Mouse (Mus musculus) midbrain, embryonic 15.5 days (tissue): Measurements from ENCODE around the gene Obscn. TPM values are rescaled to one million over a fixed set of nuclear protein-coding genes. Genes with fewer than 3 reads are reported as not detected.

ENCODE experiments used
- ATAC-seq: fragments of 200-750 bp; cut with Nextera tagmentation; replicated peaks from 2 replicates; pipeline ENCODE4 v1.8.0; 2017; ENCODE audit warnings: moderate TSS enrichment
- H3K27ac ChIP-seq: fragments of 300-500 bp; sonication (generic); 2 replicates; pipeline ENCODE4 v1.5.1; 2015; ENCODE audit warnings: mild to moderate bottlenecking, inconsistent platforms
- H3K27me3 ChIP-seq: fragments of 300-500 bp; sonication (generic); replicated peaks from 2 replicates; pipeline ENCODE4 v1.6.1; 2015; ENCODE audit warnings: inconsistent platforms
- H3K36me3 ChIP-seq: fragments of 300-500 bp; sonication (generic); replicated peaks from 2 replicates; pipeline ENCODE4 v1.6.1; 2015; ENCODE audit warnings: inconsistent platforms
- H3K4me1 ChIP-seq: fragments of 300-500 bp; sonication (generic); 2 replicates; pipeline ENCODE4 v1.6.1; 2015; ENCODE audit warnings: inconsistent platforms
- H3K4me2 ChIP-seq: fragments of 300-500 bp; sonication (generic); 2 replicates; pipeline ENCODE4 v1.6.1; 2015; ENCODE audit warnings: inconsistent platforms, mild to moderate bottlenecking, moderate library complexity
- H3K4me3 ChIP-seq: fragments of 300-500 bp; sonication (generic); 2 replicates; pipeline ENCODE4 v1.5.1; 2015; ENCODE audit warnings: mild to moderate bottlenecking, inconsistent platforms
- H3K9ac ChIP-seq: fragments of 300-500 bp; sonication (generic); 2 replicates; pipeline ENCODE4 v1.6.1; 2015; ENCODE audit warnings: mild to moderate bottlenecking, inconsistent platforms
- H3K9me3 ChIP-seq: fragments of 300-500 bp; sonication (generic); 2 replicates; pipeline ENCODE4 v1.6.1; 2016; ENCODE audit warnings: inconsistent platforms
- WGBS: fragments of 180-500 bp; shearing (Covaris S2); methylation state at CpG from one replicate; pipeline ENCODE4 v1.1.7; 2015; ENCODE audit warnings: mixed read lengths; 5-methylcytosine and 5-hydroxymethylcytosine counted together
- polyA plus RNA-seq: library from polyadenylated mRNA; unstranded; fragments of >200 nt; fragmentation: Nextera tagmentation; extraction: Ambion mirVana; gene quantifications from 2 replicates; pipeline ENCODE4 v1.2.1, GENCODE M21; 2015

The Obscn gene
- polyA plus RNA-seq, 1 experiment from 2014 or later, result 0.28 TPM

- H3K4me2 ChIP-seq, result no peak overlapping the region
- no peak overlapping the region for H3K27ac ChIP-seq
- 84% methylated on average over 6 of the region's 6 CpGs for WGBS
- H3K36me3 ChIP-seq, result no peaks in the 10 kb centered on the region
- ATAC-seq, result no peak
- no peaks in the 10 kb centered on the region for H3K9me3 ChIP-seq
- H3K4me3 ChIP-seq, result no peak overlapping the region
- no peaks in the 10 kb centered on the region for H3K27me3 ChIP-seq
- no peak overlapping the region for H3K9ac ChIP-seq
- no peaks in the 10 kb centered on the region for H3K4me1 ChIP-seq
Observed at GRCm38 (mm10) chr11:59026411-59026810, 109.8 kb downstream of the Obscn start.

DNA sequence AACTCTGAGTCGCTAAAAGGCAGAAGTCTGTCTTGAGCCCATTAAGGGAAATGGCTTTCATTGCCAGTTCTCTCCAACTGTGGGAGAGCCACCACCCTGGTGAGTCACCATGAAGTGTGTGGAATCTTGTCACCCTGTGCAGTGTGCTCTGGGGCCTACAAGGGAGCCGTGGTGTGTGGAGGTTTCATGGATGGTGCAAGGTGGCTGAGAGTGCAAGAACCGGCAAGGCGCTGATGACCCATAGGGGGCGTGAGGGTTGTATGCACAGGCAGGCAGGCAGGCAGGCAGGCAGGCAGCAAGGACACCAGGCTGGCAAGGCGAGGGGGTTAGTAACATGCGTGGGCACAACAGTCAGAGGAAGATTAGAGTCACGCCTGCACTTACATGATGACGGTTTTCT lies 121.2 kb downstream of the Obscn start:
- Histone ChIP-seq H3K36me3 (no peaks in the 10 kb centered on the region), H3K4me1 (no peaks in the 10 kb centered on the region), H3K9ac (no peak overlapping the region), H3K27me3 (no peaks in the 10 kb centered on the region), H3K27ac (no peak overlapping the region), H3K4me2 (no peak overlapping the region), H3K4me3 (no peak overlapping the region), H3K9me3 (no peaks in the 10 kb centered on the region)
- no peak for ATAC-seq
- 38% methylated on average over 9 of the region's 9 CpGs for WGBS

DNA sequence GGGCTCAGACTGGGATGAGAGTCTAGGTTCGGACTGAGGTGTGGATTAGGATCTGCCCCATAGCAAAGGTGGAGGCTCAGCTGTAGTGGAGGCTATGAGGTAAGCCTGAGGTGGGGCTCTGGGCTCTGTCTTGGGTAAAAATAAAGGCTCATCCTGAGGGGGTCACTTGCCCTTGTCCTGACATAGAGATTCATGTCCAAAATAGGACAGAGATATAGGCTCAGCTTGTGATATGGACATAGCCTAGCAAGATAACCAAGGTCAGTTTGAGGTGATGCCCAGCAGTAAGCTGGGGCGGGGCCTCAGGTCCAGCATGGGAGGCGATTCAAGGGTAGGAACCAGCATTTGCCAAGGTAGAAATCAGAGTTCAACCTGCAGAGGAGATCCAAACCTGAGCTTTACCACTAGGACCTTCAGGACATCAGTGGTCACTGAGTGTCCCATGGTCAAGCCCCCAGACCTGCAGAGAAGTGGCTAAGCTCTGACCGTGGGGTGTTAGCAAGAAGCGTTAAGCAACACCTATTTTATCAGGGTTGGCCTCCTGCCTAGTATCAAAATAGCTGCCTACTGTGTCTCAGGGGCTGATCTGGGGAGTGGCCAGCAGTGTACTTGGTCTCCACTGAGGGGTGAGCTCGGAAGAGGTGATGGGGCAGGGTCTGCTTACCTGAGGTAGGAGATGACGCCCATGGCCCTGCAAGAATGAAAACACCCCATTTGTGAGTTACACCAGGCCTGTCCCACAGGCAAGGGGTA lies 133.7 kb downstream of the Obscn start:
- ATAC-seq, result no peak
- no peak overlapping the region for H3K4me2 ChIP-seq
- no peaks in the 10 kb centered on the region for H3K27me3 ChIP-seq
- no peak overlapping the region for H3K27ac ChIP-seq
- WGBS, result 85% methylated on average over 7 of the region's 7 CpGs
- H3K36me3 ChIP-seq, result no peaks in the 10 kb centered on the region
- H3K9me3 ChIP-seq, result no peaks in the 10 kb centered on the region
- no peak overlapping the region for H3K4me3 ChIP-seq
- H3K9ac ChIP-seq, result no peak overlapping the region
- no peaks in the 10 kb centered on the region for H3K4me1 ChIP-seq

DNA sequence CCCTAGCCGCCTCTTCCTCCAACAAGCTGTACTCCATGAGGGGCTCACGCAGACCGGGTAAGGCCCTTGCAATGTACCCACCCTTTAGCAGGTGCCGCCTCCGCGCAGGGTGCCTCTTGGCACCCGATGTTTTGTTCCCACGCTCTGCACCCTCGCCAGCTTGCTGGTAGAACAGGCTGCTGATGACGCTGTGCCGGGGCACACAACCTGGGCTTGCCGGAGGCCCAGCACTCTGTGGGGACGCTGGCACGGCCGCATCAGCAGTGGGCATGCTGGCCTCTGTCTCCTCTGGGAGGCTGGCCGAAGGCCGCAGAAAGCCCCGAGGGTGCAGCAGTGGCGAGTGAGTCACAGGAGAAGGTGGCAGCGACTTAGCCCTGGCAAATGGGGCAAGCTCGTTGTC lies 135.6 kb downstream of the Obscn start:
- H3K4me1 ChIP-seq, result no peaks in the 10 kb centered on the region
- H3K9ac ChIP-seq, result no peak overlapping the region
- H3K36me3 ChIP-seq, result no peaks in the 10 kb centered on the region
- no peak for ATAC-seq
- no peak overlapping the region for H3K4me3 ChIP-seq
- no peaks in the 10 kb centered on the region for H3K9me3 ChIP-seq
- H3K27me3 ChIP-seq, result peaks cover 2% of the 10 kb centered on the region; the same call in 1 of the 2 replicates
- H3K4me2 ChIP-seq, result no peak overlapping the region
- WGBS, result 91% methylated on average over 21 of the region's 21 CpGs
- no peak overlapping the region for H3K27ac ChIP-seq

- no peaks in the 10 kb centered on the region for H3K36me3 ChIP-seq
- no peak overlapping the region for H3K4me2 ChIP-seq
- no peak overlapping the region for H3K27ac ChIP-seq
- 85% methylated on average over 6 of the region's 6 CpGs for WGBS
- no peaks in the 10 kb centered on the region for H3K4me1 ChIP-seq
- no peak for ATAC-seq
- no peaks in the 10 kb centered on the region for H3K9me3 ChIP-seq
- no peak overlapping the region for H3K9ac ChIP-seq
- H3K4me3 ChIP-seq, result no peak overlapping the region
- peaks cover 10% of the 10 kb centered on the region for H3K27me3 ChIP-seq
Observed at GRCm38 (mm10) chr11:58999830-59000229, 136.4 kb downstream of the Obscn start.

DNA sequence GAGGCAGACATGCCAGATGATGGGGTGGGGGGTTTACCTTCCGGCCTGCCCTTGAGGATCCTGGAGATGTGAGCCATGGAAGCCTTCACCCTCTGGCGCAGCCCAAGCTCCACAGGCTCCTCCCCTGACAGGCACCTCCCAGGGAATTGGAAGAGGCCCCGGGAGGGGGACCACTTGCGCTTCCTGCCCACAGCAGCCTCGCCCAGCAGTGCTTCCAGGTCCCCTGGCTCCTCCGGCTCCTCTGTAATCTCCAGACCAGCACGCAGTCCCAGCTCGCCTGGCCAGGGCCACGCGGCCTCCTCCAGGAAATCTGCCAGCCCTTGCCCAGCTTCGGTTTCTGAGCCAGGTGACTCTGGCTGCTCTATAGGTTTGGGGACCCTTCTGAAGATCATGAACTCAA lies 137.0 kb downstream of the Obscn start:
- Histone ChIP-seq H3K4me1 (no peaks in the 10 kb centered on the region), H3K27ac (no peak overlapping the region), H3K9me3 (no peaks in the 10 kb centered on the region), H3K36me3 (no peaks in the 10 kb centered on the region), H3K9ac (no peak overlapping the region), H3K4me2 (no peak overlapping the region), H3K27me3 (peaks cover 11% of the 10 kb centered on the region), H3K4me3 (no peak overlapping the region)
- no peak for ATAC-seq
- 67% methylated on average over 11 of the region's 11 CpGs for WGBS

DNA sequence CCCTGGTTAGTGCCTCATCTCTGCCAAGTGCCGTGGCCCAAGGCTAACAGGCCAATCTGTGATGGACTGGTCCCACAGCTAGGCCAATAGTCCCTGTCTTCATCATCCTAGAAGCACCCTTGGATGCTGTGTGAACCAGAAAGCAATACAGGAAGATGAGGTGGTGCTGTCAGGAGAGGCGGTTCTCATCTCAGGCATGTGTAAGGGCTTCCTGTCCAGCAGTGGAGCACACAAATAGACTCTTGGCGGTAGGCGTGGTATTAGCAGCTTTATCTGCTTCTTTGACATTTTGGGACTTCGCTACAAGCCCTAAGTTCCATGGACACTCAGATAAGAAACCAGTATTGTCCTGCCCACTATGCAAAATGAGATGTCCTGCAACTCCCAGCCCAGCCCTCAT lies 138.7 kb downstream of the Obscn start:
- Histone ChIP-seq H3K4me1 (no peaks in the 10 kb centered on the region), H3K27ac (no peak overlapping the region), H3K4me3 (no peak overlapping the region), H3K9me3 (no peaks in the 10 kb centered on the region), H3K4me2 (no peak overlapping the region), H3K9ac (no peak overlapping the region), H3K36me3 (no peaks in the 10 kb centered on the region), H3K27me3 (peaks cover 11% of the 10 kb centered on the region)
- 86% methylated on average over 5 of the region's 5 CpGs for WGBS
- no peak for ATAC-seq

- no peak overlapping the region for H3K27ac ChIP-seq
- H3K4me2 ChIP-seq, result no peak overlapping the region
- H3K4me1 ChIP-seq, result no peaks in the 10 kb centered on the region
- no peak overlapping the region for H3K9ac ChIP-seq
- WGBS, result 48% methylated on average over 12 of the region's 12 CpGs
- no peaks in the 10 kb centered on the region for H3K9me3 ChIP-seq
- ATAC-seq, result no peak
- H3K27me3 ChIP-seq, result peaks cover 11% of the 10 kb centered on the region
- H3K36me3 ChIP-seq, result 0 out of 2 replicates have a peak, but pooled peaks cover under 1% of the 10 kb centered on the region
- no peak overlapping the region for H3K4me3 ChIP-seq
Observed at GRCm38 (mm10) chr11:58995807-58996370, 140.3 kb downstream of the Obscn start.

GRCm38 (mm10) chr11:58995061-58995806 lies 141.0 kb downstream of the Obscn start:
- peak; percentile 12; the same call in 1 of the 2 replicates for ATAC-seq
- no peak overlapping the region for H3K27ac ChIP-seq
- H3K36me3 ChIP-seq, result 0 out of 2 replicates have a peak, but pooled peaks cover 6% of the 10 kb centered on the region
- H3K9me3 ChIP-seq, result no peaks in the 10 kb centered on the region
- H3K4me2 ChIP-seq, result peak overlapping the region; percentile 69
- no peak overlapping the region for H3K9ac ChIP-seq
- H3K4me1 ChIP-seq, result no peaks in the 10 kb centered on the region
- H3K4me3 ChIP-seq, result peak overlapping the region; percentile 41; the same call in 1 of the 2 replicates
- WGBS, result 81% methylated on average over 9 of the region's 9 CpGs
- H3K27me3 ChIP-seq, result peaks cover 11% of the 10 kb centered on the region

DNA sequence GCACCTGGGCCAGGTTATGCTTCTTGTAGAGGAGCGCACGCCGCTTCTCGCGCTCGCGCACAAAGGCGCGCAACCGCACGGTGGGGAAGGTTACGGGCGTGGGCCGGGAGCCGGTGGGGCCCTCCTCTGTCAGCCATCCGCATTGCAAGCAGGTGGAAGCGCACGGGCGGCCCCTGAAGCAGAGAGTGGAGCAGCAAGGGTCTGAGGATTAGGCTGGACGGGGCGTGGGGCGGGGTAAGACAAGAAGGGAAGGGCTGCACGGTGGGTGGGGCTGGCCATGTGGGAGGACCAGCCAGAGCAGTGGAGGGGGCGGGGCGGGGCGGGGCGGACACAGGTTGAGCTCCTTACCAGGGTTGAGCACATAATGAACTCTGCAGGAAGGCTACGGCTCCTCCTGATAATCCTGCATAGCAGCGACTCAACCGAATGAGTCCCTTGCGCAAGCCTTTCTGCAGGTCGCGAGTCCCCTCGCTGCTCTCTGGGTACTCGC lies 141.8 kb downstream of the Obscn start:
- peak overlapping the region; percentile 34 for H3K9ac ChIP-seq
- peak; percentile 68 for ATAC-seq

GRCm38 (mm10) chr11:58993091-58993670 lies 143.0 kb downstream of the Obscn start:
- Histone ChIP-seq H3K9ac (no peak overlapping the region), H3K36me3 (peaks cover 16% of the 10 kb centered on the region), H3K27me3 (peaks cover 11% of the 10 kb centered on the region), H3K4me1 (no peaks in the 10 kb centered on the region), H3K9me3 (no peaks in the 10 kb centered on the region), H3K4me3 (no peak overlapping the region), H3K4me2 (no peak overlapping the region), H3K27ac (no peak overlapping the region)
- whole genome bisulfite sequencing, result 76% methylated on average over 6 of the region's 6 CpGs
- ATAC-seq, result no peak

More for the DNA sequence above, 141.8 kb downstream of the Obscn start:
- peak overlapping the region; percentile 41 for H3K4me3 ChIP-seq
- H3K4me1 ChIP-seq, result no peaks in the 10 kb centered on the region
- H3K9me3 ChIP-seq, result no peaks in the 10 kb centered on the region
- H3K36me3 ChIP-seq, result peaks cover 10% of the 10 kb centered on the region; the same call in 1 of the 2 replicates
- under 1% methylated on average over 35 of the region's 35 CpGs for WGBS
- peaks cover 11% of the 10 kb centered on the region for H3K27me3 ChIP-seq
- peak overlapping the region; percentile 69 for H3K4me2 ChIP-seq
- no peak overlapping the region for H3K27ac ChIP-seq

- H3K27me3 ChIP-seq, result peaks cover 11% of the 10 kb centered on the region
- no peak overlapping the region for H3K9ac ChIP-seq
- H3K9me3 ChIP-seq, result no peaks in the 10 kb centered on the region
- ATAC-seq, result no peak
- H3K4me3 ChIP-seq, result no peak overlapping the region
- H3K27ac ChIP-seq, result no peak overlapping the region
- H3K4me2 ChIP-seq, result no peak overlapping the region
- peaks cover 24% of the 10 kb centered on the region for H3K36me3 ChIP-seq
- H3K4me1 ChIP-seq, result no peaks in the 10 kb centered on the region
- 81% methylated on average over 3 of the region's 3 CpGs for WGBS
Observed at GRCm38 (mm10) chr11:58991911-58992310, 144.3 kb downstream of the Obscn start.
